Mouse (Mus musculus) ES-Bruce4 (cell line): ENCODE results near the gene Wwc1. TPM values are rescaled to one million over a fixed set of nuclear protein-coding genes. Genes with fewer than 3 reads are reported as not detected.

Source experiments
- H3K27ac ChIP-seq: 2 replicates; pipeline ENCODE4 v1.5.1; 2012; ENCODE audit warnings: low read length, inconsistent platforms; ENCODE audit not compliant: insufficient read depth
- H3K27me3 ChIP-seq: 2 replicates; pipeline ENCODE4 v1.6.1; 2012; ENCODE audit warnings: mild to moderate bottlenecking, low read length, inconsistent platforms; ENCODE audit not compliant: control insufficient read depth, poor library complexity, insufficient read depth, severe bottlenecking
- H3K36me3 ChIP-seq: 2 replicates; pipeline ENCODE4 v1.6.1; 2012; ENCODE audit warnings: inconsistent platforms, mild to moderate bottlenecking, low read length, moderate library complexity; ENCODE audit not compliant: control insufficient read depth, poor library complexity, insufficient read depth, severe bottlenecking
- H3K4me1 ChIP-seq: one replicate; pipeline ENCODE4 v1.8.1; 2011; ENCODE audit warnings: low read length; ENCODE audit not compliant: control insufficient read depth, insufficient read depth
- H3K4me3 ChIP-seq: 2 replicates; pipeline ENCODE4 v1.5.1; 2011; ENCODE audit warnings: low read depth, mild to moderate bottlenecking, low read length
- H3K9ac ChIP-seq: 2 replicates; pipeline ENCODE4 v1.6.1; 2012; ENCODE audit warnings: low read depth, mild to moderate bottlenecking, inconsistent platforms; ENCODE audit not compliant: poor library complexity, severe bottlenecking
- H3K9me3 ChIP-seq: replicated peaks from 2 replicates; pipeline ENCODE4 v1.6.1; 2012; ENCODE audit warnings: mild to moderate bottlenecking, low read length, inconsistent platforms; ENCODE audit not compliant: control insufficient read depth, poor library complexity, insufficient read depth, severe bottlenecking
- CTCF ChIP-seq: IDR thresholded peaks from one replicate; pipeline ENCODE4 v1.8.1; 2011; ENCODE audit warnings: low read depth, low read length
- EP300 ChIP-seq: IDR thresholded peaks from 2 replicates; pipeline ENCODE4 v1.6.1; 2011; ENCODE audit warnings: low read depth, low read length; ENCODE audit not compliant: insufficient read depth
- POLR2A ChIP-seq: IDR thresholded peaks from one replicate; pipeline ENCODE4 v1.8.1; 2011; ENCODE audit warnings: low read length; ENCODE audit not compliant: insufficient read depth
- polyA plus RNA-seq: library from polyadenylated mRNA; stranded (reverse); fragments of >200 nt; gene quantifications from 2 replicates; pipeline ENCODE4 v1.2.4, GENCODE M21; 2011; ENCODE audit warnings: low read depth; ENCODE audit not compliant: missing spikeins, insufficient read depth, insufficient read length

The Wwc1 gene
- polyA plus RNA-seq, 1 experiment: 48.4 TPM

DNA sequence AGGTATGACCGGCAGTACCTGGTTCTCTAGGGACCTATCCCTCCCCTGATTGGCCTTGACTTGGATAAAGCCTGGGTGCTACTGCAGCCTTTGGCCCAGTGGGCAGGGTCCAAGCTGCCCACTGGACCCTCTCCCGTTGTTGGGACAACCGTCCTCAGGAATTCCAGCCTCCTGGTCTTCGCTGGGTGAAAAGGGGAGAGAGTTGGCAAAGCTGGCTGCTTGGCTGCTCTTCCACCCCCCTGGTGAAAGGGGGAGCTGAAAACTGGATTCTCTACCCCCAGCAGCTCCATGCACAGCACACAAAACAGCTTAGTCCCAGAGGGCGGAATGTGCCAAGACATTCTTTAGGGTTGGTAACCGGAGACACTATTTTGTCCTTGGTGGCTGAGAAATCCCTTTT, 3.8 kb downstream of the Wwc1 start:
- H3K4me3 ChIP-seq: no peak overlapping the region
- no peaks in the 10 kb centered on the region for H3K27me3 ChIP-seq
- no peaks in the 10 kb centered on the region for H3K36me3 ChIP-seq
- no peak for TF ChIP-seq POLR2A
- no peak for TF ChIP-seq EP300
- TF ChIP-seq CTCF: no peak
- H3K4me1 ChIP-seq: peaks cover 21% of the 10 kb centered on the region
- no peaks in the 10 kb centered on the region for H3K9me3 ChIP-seq
- H3K9ac ChIP-seq: no peak overlapping the region
- no peak overlapping the region for H3K27ac ChIP-seq

DNA sequence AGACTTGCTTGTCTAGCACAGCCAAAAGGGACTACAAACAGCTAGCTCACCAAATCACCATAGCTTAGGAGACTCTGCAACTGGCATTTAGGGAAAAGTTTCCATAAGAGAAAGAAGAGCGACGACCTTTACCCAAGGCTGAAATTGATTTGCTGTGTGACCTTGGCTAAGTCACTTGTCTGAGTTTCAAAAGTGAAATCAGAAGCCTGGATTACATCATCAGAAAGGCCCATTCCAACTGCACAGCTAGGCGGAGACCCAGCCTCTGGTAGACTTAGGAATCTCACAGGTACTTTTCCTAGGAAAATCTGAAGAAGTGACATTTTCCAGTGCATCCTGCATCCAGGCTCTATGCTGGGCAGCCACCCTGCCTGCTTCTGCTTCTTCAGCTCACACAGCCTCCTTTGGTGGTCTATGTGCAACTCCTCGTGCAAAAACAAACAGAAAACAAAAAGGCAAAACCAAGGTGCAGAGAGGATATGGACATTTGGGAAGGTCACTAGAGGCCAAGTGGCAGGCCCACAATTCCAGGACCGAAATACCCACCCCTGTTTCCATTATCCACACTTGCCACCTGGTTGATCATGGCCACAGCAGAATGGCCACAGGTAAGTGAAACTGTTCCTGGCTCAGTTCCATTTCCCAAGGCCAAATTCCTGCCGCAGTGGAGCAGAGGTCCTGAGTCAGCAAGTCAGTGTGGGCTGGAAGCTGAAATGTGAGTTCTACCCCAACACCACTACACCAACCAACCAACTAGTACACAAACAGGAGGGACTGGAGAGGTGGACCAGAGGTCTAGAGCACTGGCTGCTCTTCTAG, 5.5 kb downstream of the Wwc1 start:
- no peak overlapping the region for H3K4me3 ChIP-seq
- H3K36me3 ChIP-seq: no peaks in the 10 kb centered on the region
- TF ChIP-seq EP300 (no peak), POLR2A (no peak), CTCF (no peak)
- H3K27ac ChIP-seq: no peak overlapping the region
- no peaks in the 10 kb centered on the region for H3K27me3 ChIP-seq
- peaks cover 21% of the 10 kb centered on the region for H3K4me1 ChIP-seq
- no peak overlapping the region for H3K9ac ChIP-seq
- H3K9me3 ChIP-seq: no peaks in the 10 kb centered on the region

DNA sequence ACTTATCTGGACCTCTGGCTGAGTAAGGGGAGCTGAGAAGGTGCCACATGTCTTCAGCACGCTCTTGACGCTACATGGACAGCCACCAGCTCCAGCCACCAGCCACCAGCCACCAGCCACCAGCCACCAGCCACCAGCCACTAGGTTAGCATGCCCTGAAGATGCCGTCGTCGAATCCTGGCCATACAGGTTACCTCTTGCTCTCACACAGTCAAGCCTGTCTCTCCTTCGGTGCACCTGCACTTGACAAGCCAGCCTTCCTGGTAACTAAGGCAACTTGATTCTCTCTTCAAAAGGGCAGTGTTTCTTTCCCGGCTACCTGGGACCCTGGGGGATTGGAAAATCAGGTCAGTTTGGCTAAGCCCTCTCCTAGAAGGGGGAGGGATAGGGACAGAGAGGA, 7.2 kb downstream of the Wwc1 start:
- H3K27ac ChIP-seq: no peak overlapping the region
- no peak overlapping the region for H3K9ac ChIP-seq
- no peak overlapping the region for H3K4me3 ChIP-seq
- no peaks in the 10 kb centered on the region for H3K36me3 ChIP-seq
- H3K9me3 ChIP-seq: no peaks in the 10 kb centered on the region
- TF ChIP-seq POLR2A (no peak), CTCF (no peak), EP300 (no peak)
- H3K4me1 ChIP-seq: peaks cover 21% of the 10 kb centered on the region
- no peaks in the 10 kb centered on the region for H3K27me3 ChIP-seq

DNA sequence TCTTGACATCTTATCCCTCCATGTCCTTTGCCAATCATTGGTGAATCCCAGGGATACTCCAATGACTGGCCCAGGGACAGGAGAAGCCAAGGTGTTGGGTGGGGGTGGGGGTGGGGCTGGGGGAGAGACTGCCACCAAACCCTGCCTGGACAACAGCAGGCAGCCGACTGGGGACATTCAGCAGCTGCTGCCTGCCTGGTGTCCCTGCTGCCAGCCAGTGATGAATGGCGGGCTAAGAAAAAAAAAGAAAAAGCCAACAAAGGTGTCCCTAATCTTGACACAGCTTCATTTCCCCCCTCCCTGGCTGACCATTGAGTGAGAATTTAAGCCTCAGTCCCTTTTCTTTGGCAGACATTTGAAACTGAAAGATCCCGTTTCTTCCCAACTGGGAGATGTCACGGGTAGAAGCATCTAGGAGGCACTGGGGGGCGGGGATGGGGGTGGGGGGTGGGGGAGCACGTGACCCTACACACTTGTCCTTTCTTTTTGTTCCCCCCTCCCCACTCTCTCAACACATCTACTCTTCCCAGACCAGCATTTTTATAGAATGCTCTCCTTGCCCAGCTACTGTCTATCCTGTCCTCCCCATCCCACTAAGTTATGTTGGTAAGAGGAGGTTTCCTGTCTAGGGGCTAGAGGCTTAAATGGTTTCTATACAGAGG, 7.9 kb downstream of the Wwc1 start:
- no peak overlapping the region for H3K4me3 ChIP-seq
- no peak overlapping the region for H3K27ac ChIP-seq
- peaks cover 19% of the 10 kb centered on the region for H3K4me1 ChIP-seq

DNA sequence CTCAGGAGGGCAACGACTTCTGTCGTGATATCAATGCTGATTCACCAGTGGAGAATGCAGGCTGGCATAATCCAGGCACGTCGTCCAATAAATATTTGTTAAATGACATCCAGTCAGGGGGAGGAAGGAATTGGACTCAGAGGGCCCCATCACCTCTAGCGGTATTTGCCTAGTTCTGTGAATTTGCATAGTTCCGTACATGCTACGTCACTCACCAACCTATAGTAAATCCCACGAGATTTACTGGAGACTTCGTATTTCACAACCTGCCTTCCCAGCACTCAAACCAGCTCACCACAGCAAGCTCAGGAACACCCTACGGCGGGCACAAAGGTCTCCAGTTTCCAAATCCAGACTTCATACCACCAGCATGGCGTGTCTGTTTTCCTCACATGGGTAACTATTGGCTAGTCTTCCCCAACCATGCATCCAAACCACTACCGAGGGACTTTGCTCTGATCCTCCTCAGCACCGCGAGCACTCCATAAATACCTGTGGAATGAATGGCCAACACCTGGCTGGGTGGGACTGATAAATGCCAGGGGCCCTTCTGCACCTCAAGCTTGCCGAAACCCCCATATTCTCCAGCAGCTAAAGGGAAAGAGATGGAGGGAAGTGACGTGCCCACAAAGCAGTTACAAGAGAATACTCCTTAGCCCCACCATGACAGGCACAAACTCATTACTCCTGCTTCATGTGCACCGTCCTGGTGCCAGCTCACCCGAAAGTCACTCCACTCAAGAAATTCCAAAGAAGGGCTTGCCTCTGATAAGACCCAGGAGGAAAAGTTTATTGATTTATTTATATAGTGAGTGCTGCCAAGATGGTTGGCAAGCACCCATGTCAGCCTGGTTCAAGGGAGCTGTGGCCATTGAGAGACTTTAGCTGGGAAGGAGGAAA, 9.3 kb downstream of the Wwc1 start:
- no peaks in the 10 kb centered on the region for H3K36me3 ChIP-seq
- H3K9me3 ChIP-seq: no peaks in the 10 kb centered on the region
- no peak overlapping the region for H3K4me3 ChIP-seq
- H3K27ac ChIP-seq: no peak overlapping the region
- H3K4me1 ChIP-seq: peaks cover 12% of the 10 kb centered on the region
- H3K27me3 ChIP-seq: no peaks in the 10 kb centered on the region
- no peak for TF ChIP-seq CTCF
- TF ChIP-seq EP300: no peak
- TF ChIP-seq POLR2A: no peak
- no peak overlapping the region for H3K9ac ChIP-seq

More for the DNA sequence above, 7.9 kb downstream of the Wwc1 start:
- H3K36me3 ChIP-seq: no peaks in the 10 kb centered on the region
- H3K27me3 ChIP-seq: no peaks in the 10 kb centered on the region
- no peaks in the 10 kb centered on the region for H3K9me3 ChIP-seq
- H3K9ac ChIP-seq: no peak overlapping the region
- no peak for TF ChIP-seq EP300
- no peak for TF ChIP-seq CTCF
- no peak for TF ChIP-seq POLR2A
